Mouse (Mus musculus) yolk sac, embryonic 10.5 days (tissue): ENCODE data around the gene Gnai3.
A peak's percentile ranks its signal among the peaks of the same experiment; 100 is the strongest.

Experiments
- DNase-seq: peaks from one replicate; pipeline ENCODE4 v3.0.0-alpha.2; 2017; ENCODE audit warnings: low spot score

The Gnai3 gene

DNA sequence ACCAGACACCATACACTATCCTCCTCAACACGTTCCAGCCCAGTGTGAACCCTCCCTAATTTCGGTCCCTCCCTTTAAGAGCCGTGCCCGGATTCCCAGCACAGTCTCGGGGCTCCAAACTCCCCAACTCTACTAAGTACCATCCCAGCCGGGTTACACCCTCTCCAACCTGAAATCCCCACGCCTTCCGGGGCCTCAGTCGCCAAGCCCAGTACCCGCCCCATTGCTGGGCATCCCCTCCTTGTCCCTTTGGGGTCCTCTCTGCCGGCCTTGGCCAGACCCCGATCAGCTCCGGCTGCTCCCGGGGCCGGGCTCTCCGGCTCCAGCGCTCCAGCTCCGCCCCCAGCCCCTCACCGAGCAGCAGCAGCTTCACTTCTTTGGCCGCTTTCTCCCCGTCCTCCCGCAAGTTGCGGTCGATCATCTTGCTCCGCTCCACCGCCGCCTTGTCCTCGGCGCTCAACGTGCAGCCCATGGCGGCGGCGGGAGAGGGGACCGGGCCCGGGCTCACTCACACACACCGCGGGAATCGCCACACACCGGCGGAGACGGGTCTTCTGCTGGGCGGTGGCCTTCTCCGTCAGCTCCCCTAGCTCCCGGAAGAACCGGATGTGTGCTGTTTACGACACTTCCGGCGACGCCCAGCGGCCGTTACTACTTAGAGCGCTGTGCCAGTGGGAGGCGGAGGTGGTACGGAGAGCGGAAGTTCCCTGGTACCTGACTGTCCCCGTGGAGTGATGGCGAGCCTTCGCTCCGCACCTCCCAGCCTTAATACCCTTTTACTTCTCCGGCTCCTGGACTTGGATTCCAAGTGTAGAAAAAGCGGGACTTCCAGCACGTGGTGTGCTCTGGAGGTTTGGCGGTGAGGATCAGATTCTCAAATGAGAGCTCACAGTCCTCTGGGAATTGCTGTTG lies at the start of gene Gnai3:
Gene Gnai3 (minus strand): TSS at position 613 of the 912 bp plus-strand sequence.
- DNase-seq, result peak; percentile 94

- DNase-seq, result no peak
Observed at GRCm38 (mm10) chr3:108195287-108195686, 49.3 kb upstream of the Gnai3 start.

- DNase-seq, result no peak
Observed at GRCm38 (mm10) chr3:108193686-108194085, 47.7 kb upstream of the Gnai3 start.

DNA sequence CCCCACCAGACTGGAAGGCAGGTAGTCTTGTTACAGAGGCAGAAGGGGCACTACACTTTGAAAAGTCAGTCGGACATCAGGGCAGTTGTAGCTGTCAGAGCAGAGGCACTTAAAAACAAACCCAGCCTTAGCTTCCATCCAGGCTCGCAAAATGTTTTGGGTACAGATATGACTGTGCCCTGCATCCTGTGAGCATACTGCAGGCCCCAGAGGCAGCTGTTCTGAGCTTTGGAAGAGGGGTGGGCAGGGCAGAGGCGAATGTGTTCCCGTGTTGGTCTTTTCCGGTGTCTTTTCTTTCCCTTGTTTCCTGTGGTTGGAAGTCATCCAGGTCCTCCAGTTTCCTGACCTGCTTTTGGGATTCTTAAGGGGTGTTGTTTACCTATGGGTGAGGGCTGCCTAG lies 44.0 kb upstream of the Gnai3 start:
- DNase-seq, result no peak

DNA sequence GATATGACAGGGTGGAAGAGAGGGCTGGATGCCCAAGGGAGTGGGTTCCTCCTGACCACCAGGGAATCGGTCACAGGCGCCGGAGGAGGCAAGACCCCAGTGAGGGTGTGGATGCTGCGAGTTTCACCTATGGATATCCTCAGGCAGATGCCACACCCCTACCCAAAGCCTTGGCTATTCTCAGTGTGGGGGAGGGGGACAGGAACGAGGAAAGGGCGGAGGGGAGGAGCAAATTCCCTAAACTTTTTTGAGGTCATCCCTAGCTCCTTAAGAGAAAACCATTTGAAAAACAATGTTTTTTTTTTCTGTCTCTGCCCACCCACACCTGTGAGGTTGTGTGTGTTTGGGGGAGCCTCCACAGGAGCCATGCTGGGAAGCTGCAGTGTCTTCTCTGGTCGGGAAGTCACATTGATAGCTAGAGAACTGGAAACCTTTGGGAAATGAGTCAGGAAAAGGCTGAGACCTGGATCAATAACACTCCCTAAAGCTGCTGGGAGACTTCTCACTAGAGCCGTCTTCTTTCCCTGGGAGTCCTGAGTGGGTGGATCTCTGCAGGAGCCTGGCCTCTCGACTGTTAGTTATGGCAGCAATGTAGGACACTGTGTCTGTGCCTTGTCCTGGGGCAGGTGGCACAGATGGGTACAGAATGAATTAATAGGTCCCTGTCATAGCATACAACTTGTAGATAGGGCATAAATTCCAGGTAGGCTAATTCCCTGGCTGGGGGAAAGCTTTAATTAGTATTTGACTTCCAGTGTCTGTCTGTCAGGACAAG lies 43.0 kb upstream of the Gnai3 start:
- DNase-seq, result no peak

- no peak for DNase-seq
Observed at GRCm38 (mm10) chr3:108187111-108187795, 41.3 kb upstream of the Gnai3 start.

DNA sequence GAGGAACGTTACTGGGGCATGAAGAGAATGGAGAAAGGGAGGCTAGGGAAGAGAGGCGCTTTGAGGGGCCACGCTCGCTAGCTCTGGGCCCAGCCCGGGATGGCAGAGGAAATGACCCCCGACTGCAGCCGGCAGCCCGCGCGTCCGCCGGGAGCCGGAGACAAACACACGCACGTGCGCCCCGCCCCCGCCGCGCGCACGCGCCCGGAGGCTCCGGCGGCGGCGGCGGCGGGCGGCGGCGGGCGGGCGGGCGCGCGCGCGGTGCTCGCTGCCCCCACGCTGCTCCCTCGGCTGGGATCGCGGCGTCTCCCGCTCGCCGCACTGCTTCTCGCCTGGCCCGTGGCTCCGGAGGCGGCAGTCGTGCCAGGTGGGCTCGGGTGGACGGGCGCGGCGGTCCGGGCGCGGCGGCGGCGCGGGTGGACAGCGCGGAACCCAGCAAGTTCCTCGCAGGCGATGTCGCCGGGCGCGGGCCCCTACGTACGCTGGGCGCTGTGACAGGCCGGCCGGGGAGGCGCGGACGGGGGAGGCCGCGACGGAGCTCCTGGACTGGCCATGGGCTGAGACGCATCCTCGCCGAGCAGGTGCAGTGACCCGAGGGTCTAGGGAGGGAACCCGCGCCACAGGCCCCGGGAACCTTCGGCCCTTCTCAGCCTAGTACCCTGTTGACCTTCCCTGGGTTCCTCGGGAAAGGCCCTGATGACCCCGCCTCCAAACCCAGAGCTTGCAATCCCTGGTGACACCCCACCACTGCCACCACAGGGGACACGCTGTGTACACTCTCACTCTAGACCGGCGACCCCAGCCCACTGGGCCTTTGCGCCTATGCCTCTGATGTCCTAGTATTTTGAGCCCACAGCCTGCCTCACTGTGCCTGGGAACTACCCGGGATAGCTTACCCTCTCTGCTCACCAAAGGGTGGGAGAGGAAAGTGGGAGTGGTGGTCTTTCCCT lies 40.4 kb upstream of the Gnai3 start, which contains the start of gene Amigo1:
Gene Amigo1 (plus strand): TSS at position 238 of the 950 bp plus-strand sequence.
- peak; percentile 37 for DNase-seq

GRCm38 (mm10) chr3:108185460-108186097 lies 39.6 kb upstream of the Gnai3 start:
- no peak for DNase-seq

- no peak for DNase-seq
Observed at GRCm38 (mm10) chr3:108184742-108185141, 38.8 kb upstream of the Gnai3 start.

DNA sequence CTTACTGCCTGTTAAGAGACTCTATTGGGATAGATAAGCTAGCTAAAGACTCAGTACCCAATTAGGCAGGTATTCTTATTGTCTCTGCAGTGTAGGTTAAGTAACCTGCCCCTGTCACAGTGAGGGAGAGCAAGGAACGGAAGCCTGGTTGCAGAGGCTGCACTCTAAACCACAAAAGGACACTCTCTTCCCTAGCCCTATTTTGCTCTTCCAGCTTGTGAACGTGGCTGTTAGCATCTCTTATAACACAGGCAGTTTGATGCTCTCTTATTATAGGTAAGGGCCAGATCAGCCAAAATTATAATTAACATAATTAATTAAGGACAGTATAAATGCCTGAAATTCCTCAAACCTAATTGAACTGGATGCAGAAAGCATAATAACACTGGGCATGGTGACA lies 34.6 kb upstream of the Gnai3 start:
- no peak for DNase-seq

DNA sequence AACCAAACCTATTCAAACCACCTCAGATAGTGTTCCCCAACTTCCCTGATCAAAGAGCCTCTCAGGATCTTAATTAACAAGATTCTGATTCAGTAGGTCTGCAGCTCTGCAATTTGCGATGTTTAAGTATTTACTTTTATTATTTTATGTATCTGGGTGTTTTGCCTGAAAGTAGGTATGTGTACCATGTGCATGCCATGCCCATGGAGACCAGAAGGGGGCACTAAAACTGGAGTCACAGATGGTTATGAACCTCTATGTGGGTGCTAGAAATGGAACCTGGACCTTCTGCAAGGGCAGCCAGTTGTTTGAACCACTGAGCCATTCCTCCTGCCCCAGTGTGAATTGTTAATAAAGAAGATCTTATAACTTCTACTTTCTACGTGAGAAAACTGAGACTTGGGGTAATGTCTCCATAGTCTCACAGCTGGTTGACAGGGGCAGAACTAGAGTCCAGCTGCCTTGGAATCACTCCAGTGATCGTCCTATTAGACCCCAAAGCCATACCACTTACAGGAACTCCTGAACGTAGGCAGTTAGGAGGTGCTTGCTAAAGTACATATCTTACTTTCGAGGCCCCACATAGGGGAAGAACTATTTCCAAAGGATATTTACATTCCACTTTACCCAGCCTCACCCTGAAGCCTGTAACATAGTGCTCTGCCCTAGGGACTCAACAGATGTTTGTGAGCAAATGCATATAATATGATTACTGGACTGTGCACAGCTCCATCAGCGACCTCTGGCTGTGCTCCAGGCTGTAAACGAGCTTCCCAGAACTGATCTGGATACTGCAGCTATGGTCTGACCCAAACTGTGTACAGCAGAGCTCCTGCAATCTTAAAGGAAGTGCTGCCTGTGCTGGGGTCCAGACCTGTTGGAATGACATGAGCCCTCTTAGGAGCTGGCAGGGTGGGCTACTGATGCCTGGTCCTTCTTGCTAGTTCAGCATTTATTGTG lies 33.1 kb upstream of the Gnai3 start:
- no peak for DNase-seq

DNA sequence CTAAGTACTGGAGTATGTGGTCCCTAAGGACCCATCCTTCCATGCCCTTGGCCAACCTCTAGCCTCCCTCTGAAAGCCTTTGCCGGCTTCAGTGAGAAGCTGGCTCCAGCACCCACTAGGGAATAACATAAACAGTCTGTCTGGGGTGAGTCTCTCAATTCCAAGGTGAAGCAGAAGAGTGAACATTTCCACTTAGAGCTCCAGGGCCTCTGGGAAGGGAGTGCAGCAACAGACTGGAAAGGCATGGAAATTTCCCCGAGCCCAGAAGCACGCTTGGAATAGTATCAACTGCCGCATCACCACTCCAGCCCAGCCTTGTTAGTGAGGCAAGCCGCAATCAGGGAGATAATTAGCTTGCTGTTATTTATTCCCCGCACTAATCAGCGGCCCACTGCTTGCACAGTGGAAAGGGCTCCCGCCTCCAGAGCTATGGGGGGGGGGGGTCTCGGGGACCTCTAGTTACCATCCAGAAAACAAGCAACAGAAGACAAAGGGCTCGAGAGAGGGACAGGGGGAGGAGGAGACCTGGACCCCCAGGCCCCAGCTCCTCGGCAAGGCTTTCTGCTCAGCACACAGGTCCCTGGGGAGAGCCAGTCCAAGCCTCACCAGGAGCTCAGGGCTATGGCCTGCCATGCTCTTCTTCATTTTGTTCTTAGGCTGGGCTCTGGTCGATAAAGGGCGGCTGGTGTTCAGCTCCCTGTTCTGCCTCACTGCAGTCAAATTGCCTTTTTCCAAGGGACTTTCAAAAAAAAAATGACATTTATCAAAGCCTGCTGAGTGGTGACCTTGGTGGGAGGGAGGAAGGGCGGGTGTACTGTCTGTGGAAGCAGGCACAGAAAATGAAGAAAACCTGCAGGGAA lies 29.0 kb upstream of the Gnai3 start:
- DNase-seq, result no peak

DNA sequence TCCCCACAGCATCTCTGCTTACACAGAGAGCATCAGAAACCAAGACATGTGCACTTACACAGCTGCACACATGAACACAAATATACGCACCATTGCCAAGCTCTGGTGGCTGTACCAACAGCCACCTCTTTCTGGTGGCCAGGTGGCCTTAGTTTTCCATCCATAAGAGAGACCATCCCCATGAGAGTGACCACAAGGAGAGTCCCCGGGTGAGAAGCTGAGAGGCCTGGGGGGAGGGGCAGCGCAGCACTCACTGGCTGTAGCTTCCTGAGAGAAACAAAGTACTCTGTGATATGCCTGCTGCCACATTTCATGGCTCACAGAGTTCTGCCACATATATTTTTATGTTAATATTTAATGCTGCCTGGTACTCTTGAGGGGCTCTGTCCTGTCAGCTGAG lies 23.3 kb upstream of the Gnai3 start:
- no peak for DNase-seq

DNA sequence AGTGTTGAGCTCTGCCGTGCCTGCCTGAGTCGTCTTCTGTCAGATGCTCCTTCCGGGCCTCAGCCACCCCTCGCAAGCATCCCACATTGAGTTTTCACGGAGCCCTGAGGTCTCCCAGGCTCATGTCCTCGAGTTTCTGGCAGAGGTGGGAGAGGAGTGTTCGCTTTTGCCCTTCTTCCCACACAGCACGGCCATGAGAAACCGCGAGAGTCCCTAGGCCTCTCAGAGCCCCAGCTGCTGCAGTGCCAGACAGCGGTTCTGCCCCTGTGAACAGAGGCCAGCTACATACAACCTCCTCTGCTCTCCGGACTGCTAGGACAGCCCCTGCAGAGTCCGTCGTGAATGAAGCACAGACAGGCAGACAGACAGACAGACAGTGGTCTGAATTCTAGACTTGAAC lies 21.6 kb upstream of the Gnai3 start:
- DNase-seq, result no peak

DNA sequence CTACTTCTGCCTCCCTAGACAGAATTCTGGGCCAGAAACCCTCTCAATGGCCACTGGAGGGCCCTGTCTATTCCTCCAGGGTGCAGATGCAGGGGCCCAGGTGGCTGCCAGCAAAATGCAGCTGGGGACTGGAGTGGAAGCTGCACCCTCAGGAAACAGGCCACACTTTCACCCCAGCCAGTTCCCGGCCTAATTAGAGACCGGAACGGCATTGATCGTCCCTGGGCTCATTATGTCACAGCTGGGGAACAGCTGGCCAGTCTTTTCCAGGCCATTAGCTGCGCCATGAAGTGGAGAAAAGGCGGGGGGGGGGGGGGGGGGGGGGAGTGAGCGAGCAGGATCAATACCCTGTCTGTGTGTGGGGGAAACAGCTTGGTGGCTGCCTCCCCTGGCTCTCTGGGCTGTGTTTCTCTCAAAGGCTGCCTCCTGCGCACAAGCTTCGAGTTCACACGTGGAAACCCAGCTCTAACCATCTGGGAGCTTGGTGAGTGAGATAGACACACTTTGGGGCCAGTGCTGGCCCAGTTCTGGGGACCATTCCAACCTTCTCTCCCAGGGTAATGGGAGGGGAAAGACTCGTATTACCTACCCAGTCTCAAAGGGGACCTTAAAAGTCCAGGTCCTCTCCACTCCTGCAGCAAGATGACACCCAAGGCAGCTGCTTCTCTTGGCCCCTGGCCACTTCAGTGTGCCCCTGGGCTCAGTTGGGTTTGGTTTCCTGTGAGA lies 20.7 kb upstream of the Gnai3 start:
- DNase-seq, result peak; percentile 17

DNA sequence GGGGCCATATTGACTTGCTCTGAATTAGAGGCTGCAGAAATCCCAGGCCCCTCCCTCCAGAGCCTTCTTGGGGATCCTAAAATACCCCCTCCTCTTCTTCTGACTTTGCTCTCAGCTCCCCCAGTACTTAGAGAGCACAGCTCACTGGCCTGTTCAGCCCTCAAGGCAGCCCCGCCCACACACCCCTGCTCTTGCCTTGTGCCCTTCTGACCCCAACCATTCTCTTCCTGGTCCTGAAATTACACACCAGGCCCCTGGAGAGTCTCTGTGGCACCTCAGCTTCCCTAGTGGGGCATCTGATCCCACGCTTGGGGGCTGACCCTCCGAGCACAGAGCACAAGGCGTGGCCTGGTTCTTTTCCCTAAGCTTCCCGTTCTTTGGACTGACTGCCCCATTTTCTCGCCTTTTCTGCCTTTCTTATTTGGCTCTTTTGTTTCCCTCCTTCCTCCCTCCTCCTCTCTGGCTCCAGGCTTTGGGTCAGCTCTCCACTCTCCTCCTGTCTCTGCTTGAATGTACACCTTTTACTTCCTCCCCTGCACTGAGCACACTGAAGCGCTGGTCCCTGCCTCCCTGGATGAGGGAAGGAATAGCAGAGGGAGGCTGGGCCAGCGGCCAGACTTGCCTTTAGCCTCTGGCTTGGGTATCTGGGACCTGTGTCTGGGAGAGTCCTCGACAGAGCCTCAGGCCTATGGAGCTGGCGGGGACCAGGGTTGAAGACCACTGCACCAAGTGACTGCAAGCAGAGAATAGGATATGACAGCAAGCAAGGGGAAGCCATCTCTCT lies 19.8 kb upstream of the Gnai3 start:
- DNase-seq, result no peak

GRCm38 (mm10) chr3:108164807-108165206 lies 18.9 kb upstream of the Gnai3 start:
- peak; percentile 61 for DNase-seq
